ENCODE assay signal across 7 mouse cellular contexts in the genomic region with DNA sequence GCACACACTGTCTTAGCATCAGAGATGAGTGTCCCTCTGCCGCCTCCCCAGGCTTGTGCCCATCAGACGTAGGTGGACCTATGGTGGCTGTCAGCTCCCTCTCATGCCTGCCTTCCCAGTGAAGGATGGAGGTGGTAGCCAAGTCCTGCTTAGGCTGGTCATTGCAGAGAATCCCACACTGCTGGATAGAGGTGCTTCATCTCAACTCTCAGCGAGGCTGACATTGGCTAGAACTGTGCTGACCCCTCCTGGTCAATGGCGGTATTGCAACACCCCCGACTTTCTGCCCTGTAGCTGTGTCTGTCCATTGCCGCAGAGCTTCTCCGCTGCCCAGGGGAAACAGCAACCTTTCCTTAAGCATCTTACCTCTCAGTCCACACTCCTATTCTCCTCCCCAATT. TPM values are rescaled to one million over a fixed set of nuclear protein-coding genes. Genes with fewer than 3 reads are reported as not detected.
A peak's percentile ranks its signal among the peaks of the same experiment; 100 is the strongest.
DNase-seq lines count a peak whose midpoint lies in the region; ATAC-seq lines count a peak whose summit lies in the region.

No protein-coding gene starts in this region.

- no peak overlapping the region for H3K27ac ChIP-seq in limb, embryonic 10.5 days
- H3K27ac ChIP-seq in midbrain, embryonic 15.5 days: no peak overlapping the region

- H3K4me1 ChIP-seq in limb, embryonic 10.5 days: peaks cover 13% of the 10 kb centered on the region
- H3K4me1 ChIP-seq in midbrain, embryonic 15.5 days: peaks cover 12% of the 10 kb centered on the region; the same call in 1 of the 2 replicates

- peaks cover 68% of the 10 kb centered on the region for H3K27me3 ChIP-seq in limb, embryonic 10.5 days (ENCODE audit: low read depth, poor library complexity, severe bottlenecking)
- H3K27me3 ChIP-seq in midbrain, embryonic 15.5 days (replicated peaks): peaks cover 10% of the 10 kb centered on the region; the same call in 1 of the 2 replicates

- peak; percentile 61 for ATAC-seq in midbrain, embryonic 15.5 days (replicated peaks)

- intact Hi-C loops in gastrocnemius, postnatal 36 days (cut with DNase I): loop anchor here (1.0 to 5.0 kb wide), 2 partner anchors 128 to 385 kb away; no protein-coding TSS in a partner anchor

- H3K9me3 ChIP-seq in limb, embryonic 10.5 days (replicated peaks): no peaks in the 10 kb centered on the region
- H3K9me3 ChIP-seq in midbrain, embryonic 15.5 days: no peaks in the 10 kb centered on the region

- DNase-seq in adrenal gland, adult 2 months: peak; percentile 92
- peak; percentile 94 for DNase-seq in embryo, embryonic 10 days (ENCODE audit: low spot score)
- DNase-seq in gastrocnemius, postnatal 36 days: peak; percentile 89 to 96
- DNase-seq in kidney, adult 11 months: peak; percentile 77
- DNase-seq in limb, embryonic 10.5 days (ENCODE audit: low spot score): peak; percentile 97
- peak; percentile 77 for DNase-seq in spleen, adult 12 weeks (ENCODE audit: low spot score)

- 11% methylated on average over 7 of the region's 7 CpGs for WGBS in limb, embryonic 10.5 days
- WGBS in midbrain, embryonic 15.5 days: 10% methylated on average over 7 of the region's 7 CpGs

- H3K9ac ChIP-seq in midbrain, embryonic 15.5 days: no peak overlapping the region

- H3K36me3 ChIP-seq in limb, embryonic 10.5 days: no peaks in the 10 kb centered on the region
- H3K36me3 ChIP-seq in midbrain, embryonic 15.5 days (replicated peaks): no peaks in the 10 kb centered on the region

- no peak overlapping the region for H3K4me2 ChIP-seq in midbrain, embryonic 15.5 days

- no peak overlapping the region for H3K4me3 ChIP-seq in limb, embryonic 10.5 days
- H3K4me3 ChIP-seq in midbrain, embryonic 15.5 days: no peak overlapping the region

RNA-seq across cellular contexts. Expression of a gene that starts 15.1 kb away (rescaled TPM):
- 10 to 100 TPM; 80.3 to 82.6 TPM for total RNA-seq in adrenal gland, adult 2 months (2021)
- polyA plus RNA-seq in adrenal gland, adult 2 months (2012; rRNA removed): 180 and 181 TPM in 2 replicates
- total RNA-seq in gastrocnemius, postnatal 36 days (2021): 10 to 100 TPM; 32.0 to 34.3 TPM
- 71.4 and 73.4 TPM in 2 replicates for polyA plus RNA-seq in limb, embryonic 10.5 days (2016; fragmentation: Nextera tagmentation; extraction: Ambion mirVana)
- 68.1 and 75.5 TPM in 2 replicates for polyA plus RNA-seq in midbrain, embryonic 15.5 days (2015; fragmentation: Nextera tagmentation; extraction: Ambion mirVana)

RNA-seq across cellular contexts. Expression of a gene that starts 39.7 kb away (rescaled TPM):
- 10 to 100 TPM in 1 of 2 experiments, 1 to 10 TPM in 1; 9.2 to 15.8 TPM for total RNA-seq in adrenal gland, adult 2 months (2021)
- polyA plus RNA-seq in adrenal gland, adult 2 months (2012; rRNA removed): 15.7 and 23.4 TPM in 2 replicates
- 1 to 10 TPM; 6.9 to 7.7 TPM for total RNA-seq in gastrocnemius, postnatal 36 days (2021)
- polyA plus RNA-seq in limb, embryonic 10.5 days (2016; fragmentation: Nextera tagmentation; extraction: Ambion mirVana): 3.9 and 10.2 TPM in 2 replicates
- polyA plus RNA-seq in midbrain, embryonic 15.5 days (2015; fragmentation: Nextera tagmentation; extraction: Ambion mirVana): 7.8 and 12.9 TPM in 2 replicates

RNA-seq across cellular contexts. Expression of a gene that starts 51.9 kb away (rescaled TPM):
- under 1 TPM; 0.69 to 0.86 TPM for total RNA-seq in adrenal gland, adult 2 months (2021)
- 7.6 and 10.5 TPM in 2 replicates for polyA plus RNA-seq in adrenal gland, adult 2 months (2012; rRNA removed)
- not detected for total RNA-seq in gastrocnemius, postnatal 36 days (2021)
- polyA plus RNA-seq in limb, embryonic 10.5 days (2016; fragmentation: Nextera tagmentation; extraction: Ambion mirVana): 0.18 TPM in 1 of 2 replicates, not detected in the other
- polyA plus RNA-seq in midbrain, embryonic 15.5 days (2015; fragmentation: Nextera tagmentation; extraction: Ambion mirVana): 3.3 and 3.6 TPM in 2 replicates
